Mouse (Mus musculus): Measurements from ENCODE around the gene Snca.

DNA sequence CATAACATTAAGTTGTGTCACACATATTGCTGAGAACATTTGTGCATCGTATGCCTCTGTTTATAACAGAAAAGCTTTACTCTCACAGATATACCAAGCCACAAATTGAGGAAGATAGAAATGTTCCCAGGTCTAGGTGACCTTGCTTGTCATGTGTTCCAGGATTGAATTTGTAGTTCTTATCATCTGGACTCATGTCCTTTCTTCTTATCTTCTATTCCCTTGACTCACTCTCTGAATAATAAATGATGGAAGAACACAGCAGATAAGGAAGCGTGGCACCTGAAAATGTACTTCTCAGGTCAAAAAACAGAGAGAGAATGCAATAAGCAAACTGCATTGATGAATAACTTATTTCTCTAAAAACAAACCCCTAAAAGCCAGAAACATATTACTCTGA lies 131.6 kb downstream of the Snca start:
- TF ChIP-seq CTCF (IDR thresholded peaks at IDR 0.05; ENCODE audit: extremely low read depth, insufficient read length, insufficient replicate concordance, low read depth, low read length) (no peak), POLR2A (IDR thresholded peaks at IDR 0.05; ENCODE audit: low read depth, low read length) (no peak)

Data from small intestine, adult 2 months (tissue).